Mouse (Mus musculus): ENCODE results near the gene Serpina3a.
"Not testable (repeated sequence)": the region's sequence is repeated elsewhere in the genome, so short reads cannot be mapped to it uniquely, and the experiment has no call there.

Serpina3a gene

DNA sequence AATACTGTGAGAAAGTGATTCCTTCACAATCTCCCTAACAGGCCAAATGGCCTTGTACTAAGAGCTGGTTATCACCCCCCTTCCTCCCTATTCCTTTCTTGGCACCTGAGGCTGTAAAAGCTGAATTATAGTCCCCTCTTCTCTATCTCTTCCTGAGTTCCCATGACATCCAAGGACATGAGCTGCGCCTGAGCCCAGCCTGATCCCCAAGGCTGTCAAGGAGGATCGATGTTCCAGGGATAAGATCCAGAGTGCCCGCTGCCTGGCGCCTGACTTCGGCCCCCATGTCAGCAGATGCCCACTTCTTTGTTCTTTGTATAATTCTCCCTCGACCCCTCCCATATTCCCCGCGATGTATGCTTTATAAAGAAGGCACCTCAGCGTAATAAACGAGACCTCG is at the start of gene Serpina3a:
Gene Serpina3a (plus strand): TSS at position 392 of the 400 bp plus-strand sequence.
- not testable (repeated sequence) for DNase-seq (ENCODE audit: extremely low spot score, low read depth, low spot score)

DNA sequence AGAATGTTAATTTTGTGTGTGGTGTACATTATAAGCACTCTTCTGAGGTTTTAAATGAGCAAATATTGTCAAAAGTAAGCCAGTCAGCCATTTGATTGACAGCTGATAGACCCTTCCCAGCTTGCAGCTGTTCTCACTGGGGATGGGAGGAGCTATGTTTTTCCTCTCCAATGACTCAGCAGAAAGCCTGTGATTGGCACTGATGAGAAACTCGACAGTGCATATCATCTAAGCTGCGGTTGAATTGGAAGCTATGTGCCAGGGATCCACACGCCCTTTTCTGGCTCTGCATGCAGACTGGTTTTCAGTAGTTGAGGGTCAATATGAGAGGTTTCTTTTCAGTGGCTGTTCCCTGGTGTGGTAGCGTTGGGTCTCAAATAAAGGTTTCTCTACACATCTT is 48.0 kb upstream of the Serpina3a start:
- DNase-seq (ENCODE audit: extremely low spot score, low read depth, low spot score) = no peak

DNA sequence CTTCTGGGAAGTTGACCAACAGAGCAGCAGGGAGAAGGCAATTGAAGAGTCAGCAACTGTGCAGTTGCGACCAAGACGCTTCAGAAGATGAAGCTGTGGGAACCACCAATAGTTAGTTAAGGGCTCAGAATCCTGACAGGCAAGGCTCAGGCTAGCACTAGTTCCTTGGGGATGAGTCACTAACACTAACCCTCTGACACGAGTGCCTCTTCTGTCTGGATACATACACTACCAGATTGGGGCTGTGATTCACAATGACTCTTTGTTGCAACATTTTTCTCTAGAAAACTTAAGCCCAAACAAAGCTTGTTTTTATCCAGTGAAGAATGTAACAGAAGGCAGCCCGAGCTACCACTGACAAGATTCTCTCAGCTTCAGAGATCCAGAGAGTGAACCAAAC is 47.5 kb upstream of the Serpina3a start:
- no peak for DNase-seq (ENCODE audit: extremely low spot score, low read depth, low spot score)

DNA sequence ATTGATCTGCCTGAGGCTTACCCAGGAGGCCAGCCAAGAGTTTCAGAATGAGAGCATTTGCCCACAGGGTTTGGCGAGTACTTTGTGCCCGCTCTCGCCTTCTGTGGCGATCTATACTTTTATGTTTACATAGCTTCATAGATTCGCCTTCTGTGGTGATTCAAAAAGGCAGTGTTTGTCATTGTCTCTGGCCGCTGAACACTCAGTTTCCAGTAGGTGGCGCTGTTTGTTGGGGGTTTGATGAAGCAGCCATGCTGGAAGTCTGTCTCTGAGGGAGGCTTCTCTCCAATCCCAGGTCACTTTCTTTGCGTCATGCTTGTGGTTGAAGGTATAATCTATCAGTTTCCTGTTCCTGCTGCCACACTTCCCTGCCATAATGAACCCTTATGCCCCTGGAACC is 46.3 kb upstream of the Serpina3a start:
- DNase-seq (ENCODE audit: extremely low spot score, low read depth, low spot score) = peak; percentile 30

DNA sequence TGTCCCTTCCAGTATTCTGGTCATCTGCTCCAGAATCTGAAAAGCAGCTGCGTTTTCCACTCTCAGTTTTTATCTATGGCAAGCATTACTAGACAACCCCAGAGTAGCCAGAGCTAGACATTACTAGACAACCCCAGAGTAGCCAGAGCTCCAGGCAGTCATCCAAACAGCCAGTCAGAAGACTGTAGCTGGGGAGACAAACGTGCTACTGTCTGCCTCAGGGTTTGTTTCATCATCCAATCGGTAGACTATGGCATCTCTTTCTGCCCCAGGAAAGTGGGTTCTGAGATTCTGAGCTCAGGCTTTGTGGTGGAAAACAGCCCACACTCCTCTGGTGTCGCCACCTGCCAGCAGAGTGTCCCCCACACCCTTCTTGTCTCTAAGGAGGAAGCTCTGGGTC is 45.0 kb upstream of the Serpina3a start:
- no peak for DNase-seq (ENCODE audit: extremely low spot score, low read depth, low spot score)

DNA sequence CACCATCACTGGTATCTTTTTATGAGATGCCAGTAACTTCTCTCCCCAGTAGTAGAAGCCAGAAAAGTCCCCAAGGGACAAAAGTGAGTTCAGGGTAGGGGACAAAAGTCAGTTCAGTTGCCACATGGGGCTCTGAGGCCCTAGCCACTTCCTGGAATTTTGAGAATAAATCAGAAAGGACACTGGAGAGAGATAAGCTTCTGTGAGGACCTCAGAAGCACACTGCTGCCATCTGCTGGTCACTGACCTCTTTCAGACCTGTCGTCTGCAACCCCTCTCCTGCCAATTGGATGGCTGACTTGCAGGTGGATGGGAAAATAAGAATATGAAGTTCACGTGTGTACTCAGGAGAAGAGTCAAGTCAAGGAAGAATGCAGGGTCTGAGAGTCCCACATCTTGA is 42.9 kb upstream of the Serpina3a start:
- DNase-seq (ENCODE audit: extremely low spot score, low read depth, low spot score) = peak; percentile 14

DNA sequence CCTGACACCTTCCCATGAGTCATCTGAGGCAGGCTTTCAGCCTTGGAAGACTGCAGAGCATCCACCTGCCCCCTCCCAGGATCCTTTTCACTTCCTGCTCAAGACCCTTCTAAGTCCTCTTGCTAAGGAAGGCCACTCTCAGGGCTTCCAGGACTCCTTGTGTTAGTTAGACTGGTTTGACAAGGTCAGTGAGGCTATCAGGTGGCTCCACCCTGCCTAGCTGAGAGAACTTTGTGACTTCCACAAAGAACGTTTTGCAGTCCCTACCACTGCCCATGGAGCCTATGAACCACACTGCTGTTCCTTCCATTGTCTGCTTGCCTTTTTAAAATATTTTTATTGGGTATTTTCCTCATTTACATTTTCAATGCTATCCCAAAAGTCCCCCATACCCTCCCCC is 40.8 kb upstream of the Serpina3a start:
- DNase-seq (ENCODE audit: extremely low spot score, low read depth, low spot score) = no peak

DNA sequence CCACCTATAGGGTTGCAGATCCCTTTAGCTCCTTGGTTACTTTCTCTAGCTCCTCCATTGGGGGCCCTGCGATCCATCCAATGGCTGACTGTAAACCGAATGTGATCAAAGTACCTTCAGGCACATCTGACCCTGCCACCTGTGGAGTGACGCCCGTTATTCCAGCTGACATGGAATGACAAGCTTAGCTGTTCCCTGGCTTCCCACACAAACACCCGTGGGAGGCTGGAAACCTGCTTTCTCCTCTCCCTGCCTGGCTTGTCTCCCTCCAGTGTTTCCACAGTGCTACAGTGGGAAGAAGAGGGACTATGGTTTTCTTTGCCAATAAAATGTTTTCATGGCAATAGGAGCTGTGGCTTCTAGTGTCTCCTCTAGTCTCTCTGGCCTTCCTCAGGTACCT is 40.2 kb upstream of the Serpina3a start:
- no peak for DNase-seq (ENCODE audit: extremely low spot score, low read depth, low spot score)

DNA sequence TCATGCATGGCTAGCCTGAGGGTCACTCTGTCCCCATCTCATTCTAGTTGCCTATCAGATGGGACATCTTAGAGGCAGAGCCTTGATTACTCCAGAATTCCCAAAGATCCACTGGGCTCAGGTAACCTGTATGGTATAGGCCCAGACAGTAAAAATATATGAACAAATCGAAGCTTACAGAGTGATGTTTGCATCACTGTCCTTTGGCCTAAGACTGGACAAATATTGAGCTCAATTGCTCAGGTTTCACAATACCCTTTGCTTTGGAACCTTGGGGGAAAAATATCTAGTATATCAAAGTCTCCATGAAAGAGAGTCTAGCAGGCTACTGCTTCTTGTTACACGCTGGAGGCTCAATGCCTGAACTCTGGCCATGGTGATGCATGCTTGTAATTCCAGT is 22.4 kb upstream of the Serpina3a start:
- DNase-seq (ENCODE audit: extremely low spot score, low read depth, low spot score) = no peak

DNA sequence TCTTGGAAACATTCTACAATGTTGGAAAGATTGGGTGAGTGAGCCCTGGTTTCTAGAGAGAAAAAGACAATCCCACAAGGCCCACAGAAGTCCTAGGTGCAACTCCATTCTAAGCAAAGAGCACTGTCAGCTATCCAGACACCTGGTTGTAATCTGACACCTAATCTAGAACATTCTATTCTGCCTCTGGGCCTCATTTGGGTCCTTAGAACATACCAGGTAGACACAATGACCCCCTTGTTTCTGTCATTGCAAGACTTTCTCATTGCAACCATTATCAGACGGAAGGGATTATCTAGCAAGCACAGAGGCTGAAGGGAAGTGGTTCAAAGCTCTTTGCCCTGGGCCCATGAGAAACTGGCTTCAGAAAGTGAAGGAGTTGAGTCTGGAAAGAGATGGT is 21.2 kb upstream of the Serpina3a start:
- no peak for DNase-seq (ENCODE audit: extremely low spot score, low read depth, low spot score)

DNA sequence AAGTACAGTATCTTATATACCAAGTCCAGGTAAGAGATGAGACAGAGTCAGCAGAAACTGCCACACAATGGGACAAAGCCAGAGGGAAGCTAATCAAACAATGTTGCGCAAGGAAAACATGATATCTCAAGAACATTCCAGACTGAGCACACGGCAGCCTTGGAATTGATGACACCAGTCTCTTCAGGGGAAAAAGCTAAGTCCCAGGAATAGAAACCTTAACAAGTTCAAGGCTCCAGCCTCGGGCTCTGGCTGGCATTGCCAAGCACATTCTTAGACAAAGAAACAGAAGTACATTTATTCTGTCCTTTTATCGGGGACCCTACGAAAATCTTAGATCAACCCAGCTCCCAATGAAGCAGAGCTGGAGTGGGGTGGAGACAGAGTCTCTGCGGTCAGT is 11.8 kb upstream of the Serpina3a start, which contains the start of gene Serpina5:
Gene Serpina5 (plus strand): TSS at position 346 of the 400 bp plus-strand sequence.
- no peak for DNase-seq (ENCODE audit: extremely low spot score, low read depth, low spot score)

DNA sequence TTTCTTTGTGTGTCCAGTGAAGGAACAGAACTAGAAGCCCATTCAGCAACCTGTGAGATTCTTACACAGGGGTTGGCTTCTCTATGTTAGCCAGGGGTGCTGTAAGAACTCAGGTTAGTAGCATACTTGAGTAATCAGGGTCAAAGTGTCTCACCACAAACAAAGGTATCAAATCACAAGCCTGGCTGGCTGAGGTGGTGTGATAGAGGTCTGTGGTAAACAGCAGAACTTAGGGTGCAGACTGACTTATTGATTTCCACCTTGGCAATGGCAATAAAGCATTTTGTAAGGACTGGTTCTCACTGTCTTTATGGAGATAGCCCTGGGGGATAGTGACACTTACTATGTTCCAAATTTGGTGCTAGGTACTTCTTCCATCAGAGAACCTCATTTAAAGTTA is 6.7 kb upstream of the Serpina3a start:
- no peak for DNase-seq (ENCODE audit: extremely low spot score, low read depth, low spot score)

DNA sequence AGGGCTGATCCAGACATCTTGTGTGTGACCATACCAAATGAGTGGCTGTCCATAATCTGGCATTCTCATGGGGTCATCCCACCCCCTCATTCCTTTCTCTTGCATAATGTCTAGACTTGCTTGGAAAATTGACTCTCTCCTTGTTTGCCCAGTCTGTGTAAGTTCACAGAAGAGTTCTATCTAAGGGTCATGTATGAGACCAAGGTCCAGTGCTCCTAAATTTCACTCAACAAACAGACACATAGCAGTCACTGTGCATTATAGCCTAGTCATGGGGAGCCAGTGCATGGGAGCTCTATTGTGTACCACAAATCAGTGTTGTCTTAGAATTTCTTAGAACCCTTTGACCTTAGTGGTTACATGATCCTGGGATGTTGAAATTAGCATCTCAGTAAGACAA is 5.6 kb upstream of the Serpina3a start:
- no peak for DNase-seq (ENCODE audit: extremely low spot score, low read depth, low spot score)

DNA sequence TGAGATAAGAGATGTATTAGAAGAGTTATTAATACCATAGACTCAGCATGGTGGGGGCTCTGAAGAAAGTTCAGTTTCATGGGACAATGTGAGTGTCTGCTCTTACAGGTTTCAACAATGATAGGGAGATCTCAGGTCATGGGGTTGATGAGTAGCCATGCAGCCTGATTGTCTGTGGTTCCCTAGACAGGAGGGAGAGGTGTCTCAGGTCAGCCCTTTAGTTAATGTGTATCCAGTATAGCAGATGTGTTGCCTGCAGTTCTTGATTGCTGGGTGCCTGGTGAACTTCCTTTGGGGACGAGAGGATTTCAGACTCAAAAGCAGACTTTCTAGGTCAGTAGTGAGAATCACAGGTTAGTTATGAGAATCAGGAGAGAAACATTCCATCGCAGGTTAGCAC is 4.0 kb upstream of the Serpina3a start:
- DNase-seq (ENCODE audit: extremely low spot score, low read depth, low spot score) = no peak

DNA sequence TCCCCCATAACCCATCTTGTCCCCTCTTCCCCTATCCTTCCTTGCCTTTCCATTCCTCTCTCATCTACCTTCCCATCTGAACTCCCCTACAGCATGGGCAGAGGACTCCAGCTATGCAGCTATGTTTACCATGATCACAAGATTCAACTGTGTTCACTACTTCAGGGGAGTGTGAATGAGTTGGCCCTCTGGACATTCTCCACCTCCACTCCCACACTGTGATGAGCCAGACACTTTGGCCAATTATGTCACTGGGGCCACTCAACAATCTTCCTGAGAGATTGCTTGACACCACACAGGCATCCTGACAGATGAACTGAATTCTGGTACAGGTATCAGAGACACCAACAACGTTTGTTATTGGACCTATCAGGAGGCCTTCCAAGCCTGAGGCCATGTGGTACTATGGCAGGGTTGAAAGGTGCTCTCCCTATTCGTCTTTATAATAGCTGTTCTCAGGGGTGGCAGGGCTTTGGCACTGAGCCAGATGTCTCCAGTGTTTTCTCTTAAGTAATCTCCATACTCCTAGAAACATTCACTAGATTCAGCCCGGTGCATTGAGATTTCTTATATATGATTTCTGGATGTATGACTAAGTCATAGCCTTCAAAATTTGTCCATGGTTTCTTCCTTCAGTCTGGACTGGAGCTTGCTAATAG is 2.5 kb downstream of the Serpina3a start:
- no peak for DNase-seq (ENCODE audit: extremely low spot score, low read depth, low spot score)

DNA sequence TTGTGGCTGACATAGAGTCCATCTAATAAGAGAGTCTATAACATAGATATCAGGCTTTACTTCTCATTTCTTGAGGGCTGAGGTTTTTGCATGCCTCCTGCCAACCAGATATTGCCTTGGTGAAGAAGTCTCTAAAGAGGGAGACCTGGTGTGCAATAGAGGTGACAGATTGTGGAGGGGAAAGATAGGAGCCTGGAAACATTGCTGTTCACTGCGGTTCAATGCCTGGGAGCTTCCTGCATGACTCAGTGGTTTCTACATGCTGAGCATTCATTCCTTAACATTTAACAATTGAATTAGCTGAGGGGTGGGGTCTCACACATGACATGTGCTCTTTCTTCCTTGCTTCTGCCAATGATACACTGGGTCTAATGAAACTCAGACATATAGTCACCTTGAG is 10.6 kb downstream of the Serpina3a start:
- DNase-seq (ENCODE audit: extremely low spot score, low read depth, low spot score) = no peak

DNA sequence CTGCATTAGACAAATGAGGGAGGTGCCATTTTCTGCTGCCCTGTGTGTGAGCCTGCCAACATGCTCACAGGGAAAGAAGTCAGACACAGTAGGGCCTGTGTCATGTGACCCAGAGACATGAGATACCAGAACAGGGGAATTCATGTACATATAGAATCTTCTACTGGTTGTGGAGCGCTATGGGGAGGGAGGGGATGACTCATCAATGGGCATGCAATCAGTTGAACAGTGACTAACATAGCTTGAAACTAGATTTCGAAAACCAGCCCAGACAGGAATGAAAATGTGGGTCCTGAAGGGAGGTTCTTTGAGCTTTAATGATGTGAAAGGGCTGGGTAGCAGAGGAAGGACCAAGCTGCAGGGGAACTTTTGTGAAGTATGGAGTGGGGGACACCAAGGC is 11.5 kb downstream of the Serpina3a start:
- no peak for DNase-seq (ENCODE audit: extremely low spot score, low read depth, low spot score)

DNA sequence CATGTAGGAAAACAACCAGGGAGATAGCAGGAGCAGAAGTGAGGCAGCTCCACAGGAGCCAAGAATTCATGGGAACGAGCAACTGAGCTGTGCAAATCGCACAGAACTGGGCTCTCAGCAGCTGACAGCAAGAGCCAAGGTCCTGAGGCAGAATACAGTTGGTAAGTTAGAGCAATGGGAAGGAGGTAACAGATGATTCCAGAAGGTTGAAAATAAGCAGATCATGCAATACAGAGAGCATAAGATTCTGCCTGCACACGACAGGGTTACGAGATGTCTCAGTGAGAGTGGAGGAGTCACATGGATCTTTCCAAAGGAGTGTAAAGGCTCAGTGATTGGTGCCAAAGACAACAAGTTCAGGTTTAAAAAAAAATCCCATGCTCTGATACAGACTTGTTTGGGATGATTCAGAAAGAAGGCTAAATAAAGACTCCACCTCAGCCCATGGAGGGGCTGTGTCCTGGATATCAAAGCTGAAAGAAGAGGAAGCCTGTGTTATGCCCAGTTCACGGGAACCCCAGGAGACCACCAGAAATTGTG is 12.6 kb downstream of the Serpina3a start:
- DNase-seq (ENCODE audit: extremely low spot score, low read depth, low spot score) = no peak

DNA sequence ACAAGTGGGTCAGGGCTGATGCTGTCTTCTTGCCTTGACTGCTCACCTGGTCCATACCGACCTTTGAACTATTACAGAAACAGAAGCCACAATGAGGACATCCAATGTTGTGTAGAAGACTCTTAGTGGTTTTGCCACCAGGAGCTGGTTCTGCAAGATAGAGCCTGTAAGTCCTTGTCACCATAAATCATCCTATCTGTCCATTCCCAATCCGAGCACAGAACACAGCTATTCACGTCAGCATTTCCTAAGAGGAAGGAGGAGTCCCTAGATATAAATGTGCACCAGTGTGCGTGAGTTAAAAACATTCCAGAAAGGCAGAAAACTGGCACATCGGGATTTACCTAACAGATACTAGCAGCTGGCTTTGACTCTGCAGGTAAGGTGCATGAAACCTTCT is 15.2 kb downstream of the Serpina3a start, which contains the start of gene Serpina3b:
Gene Serpina3b (plus strand): TSS at position 301 of the 400 bp plus-strand sequence.
- DNase-seq (ENCODE audit: extremely low spot score, low read depth, low spot score) = no peak

DNA sequence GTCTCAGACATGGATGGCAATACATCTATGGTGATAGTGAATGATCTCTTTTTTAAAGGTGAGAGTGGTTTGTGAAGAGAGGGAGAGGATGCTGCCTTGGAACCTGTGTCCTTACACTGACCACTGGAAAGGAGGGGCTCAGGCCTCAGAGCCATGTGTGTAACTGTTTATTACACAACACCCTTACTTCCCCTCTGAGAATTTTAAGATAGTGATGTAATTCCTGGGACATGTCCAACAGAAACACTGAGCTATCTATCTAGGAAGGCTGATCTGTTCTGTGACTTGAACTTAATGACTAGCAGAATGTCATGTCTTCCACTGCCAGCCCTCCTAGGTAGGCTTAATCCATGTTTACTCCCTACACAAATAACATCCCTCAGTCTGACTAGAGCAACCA is 18.5 kb downstream of the Serpina3a start:
- DNase-seq (ENCODE audit: extremely low spot score, low read depth, low spot score) = no peak

DNA sequence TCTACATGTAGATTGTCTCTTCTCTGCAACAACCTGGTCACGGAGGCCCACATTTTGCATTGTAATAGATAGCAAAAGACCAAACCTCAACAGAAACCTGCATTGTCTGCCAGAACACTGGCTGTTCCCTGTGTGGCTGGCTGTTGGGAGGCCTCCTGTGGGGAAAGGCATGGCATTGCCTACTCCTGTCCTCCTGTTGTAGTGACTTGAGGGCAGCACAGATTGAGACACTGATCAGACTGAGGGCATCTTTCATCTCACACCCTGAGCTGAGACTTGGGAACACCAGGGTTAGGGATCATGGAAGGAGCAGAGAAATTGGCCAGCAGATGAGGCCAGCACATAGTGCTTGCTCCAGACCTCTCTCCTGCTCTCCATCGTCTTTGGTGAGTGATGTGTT is 25.7 kb downstream of the Serpina3a start:
- DNase-seq (ENCODE audit: extremely low spot score, low read depth, low spot score) = no peak

DNA sequence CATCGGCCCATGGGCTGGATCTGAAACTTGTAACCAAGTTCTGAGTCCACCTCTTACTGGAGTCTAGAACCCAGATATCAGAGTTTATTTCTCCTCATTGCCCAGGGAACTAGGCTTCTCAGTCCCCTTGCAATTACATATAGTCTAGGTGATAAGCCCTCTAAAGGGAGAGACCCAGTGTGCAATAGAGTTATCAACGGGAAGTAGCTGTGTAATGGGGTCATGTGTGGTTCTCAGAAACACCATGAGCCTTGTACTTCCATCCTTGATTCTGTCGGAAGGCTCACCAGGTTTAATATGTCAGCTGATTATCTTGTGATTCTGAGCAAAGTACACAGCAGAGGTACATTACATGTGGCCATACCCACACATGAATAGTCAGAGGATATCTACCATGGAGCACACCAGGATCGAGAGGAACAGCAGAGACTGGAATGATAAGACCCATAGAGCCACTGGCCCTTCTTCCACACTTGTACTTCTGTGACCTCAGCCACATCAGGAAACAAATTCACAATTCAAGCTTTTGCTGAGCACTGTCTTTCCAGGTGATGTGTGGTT is 28.1 kb downstream of the Serpina3a start:
- DNase-seq (ENCODE audit: extremely low spot score, low read depth, low spot score) = no peak

DNA sequence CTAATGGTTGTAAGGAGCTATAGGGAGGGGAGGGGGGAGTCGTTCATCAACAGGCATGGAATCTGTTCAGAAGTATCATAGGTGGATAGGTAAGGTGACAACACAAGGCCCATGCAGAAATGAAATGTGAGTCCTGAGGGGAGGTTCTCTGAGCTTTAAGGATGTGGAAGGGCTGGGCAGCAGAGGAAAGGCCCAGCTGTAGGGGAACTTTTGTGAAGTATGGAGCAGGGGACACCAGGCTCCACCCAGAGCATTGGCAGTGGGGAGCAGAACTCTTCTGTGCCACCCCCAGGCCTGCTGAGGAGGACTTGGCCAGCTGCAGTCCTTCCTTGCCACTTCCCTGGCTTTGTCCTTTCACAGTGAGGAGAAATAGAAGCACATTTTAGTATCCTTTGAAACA is 29.0 kb downstream of the Serpina3a start:
- no peak for DNase-seq (ENCODE audit: extremely low spot score, low read depth, low spot score)
